15 mouse cellular contexts compared by ENCODE assay signal in genomic region chr4:33465871-33466270, GRCm38 (mm10).
DNase-seq lines count a peak whose midpoint lies in the region; ATAC-seq and TF ChIP-seq lines count a peak whose summit lies in the region.
"Had no signal": no experiment of that assay in that cellular context is flagged by ENCODE, and none has a peak within 500 bp of the region (broad histone marks: within the 10 kb centered on the region; RNA-seq: fewer than 3 reads in every experiment).

No protein-coding gene starts in this region.

- no peak overlapping the region for H3K9ac ChIP-seq in hindbrain, embryonic 15.5 days
- H3K9ac ChIP-seq in hindbrain, embryonic 16.5 days (ENCODE audit: low read depth, low read length) = no peak overlapping the region
- no peak overlapping the region for H3K9ac ChIP-seq in hindbrain, embryonic 14.5 days
- H3K9ac ChIP-seq: embryonic facial prominence, embryonic 15.5 days; hindbrain, embryonic 12.5 days had no signal

- DNase-seq in fibroblast of lung, adult 2 months (ENCODE audit: low read depth) = peak; percentile 25
- peak; percentile 40 for DNase-seq in lung, postnatal 10 days
- DNase-seq in kidney, adult 11 months = no peak
- DNase-seq in hindbrain, embryonic 14.5 days (ENCODE audit: low spot score) = no peak
- no peak for DNase-seq in right cerebral cortex, postnatal 4 days
- DNase-seq: kidney, adult 9 months; left cerebral cortex, postnatal 4 days; right cerebral cortex, postnatal 25 days had no signal

- TF ChIP-seq POLR2A in bone marrow, adult 2 months (IDR thresholded peaks at IDR 0.05; ENCODE audit: borderline replicate concordance, control insufficient read depth, low read depth, low read length) = no peak

- H3K4me3 ChIP-seq in hindbrain, embryonic 15.5 days = no peak overlapping the region
- H3K4me3 ChIP-seq in hindbrain, embryonic 16.5 days (ENCODE audit: low read length) = no peak overlapping the region
- H3K4me3 ChIP-seq in bone marrow, adult 2 months (replicated peaks; ENCODE audit: control insufficient read depth, low read depth, low read length) = no peak overlapping the region
- no peak overlapping the region for H3K4me3 ChIP-seq in hindbrain, embryonic 14.5 days (replicated peaks; ENCODE audit: low read length)
- H3K4me3 ChIP-seq: embryonic facial prominence, embryonic 15.5 days; hindbrain, embryonic 12.5 days; layer of hippocampus, adult 2 months had no signal

- no peaks in the 10 kb centered on the region for H3K4me1 ChIP-seq in hindbrain, embryonic 15.5 days (replicated peaks)
- H3K4me1 ChIP-seq in hindbrain, embryonic 16.5 days (ENCODE audit: control insufficient read depth, insufficient read depth, low read depth, low read length) = no peaks in the 10 kb centered on the region
- H3K4me1 ChIP-seq in bone marrow, adult 2 months (ENCODE audit: control insufficient read depth, insufficient read depth, low read length) = no peaks in the 10 kb centered on the region; the same call in 1 of the 2 replicates
- H3K4me1 ChIP-seq in hindbrain, embryonic 14.5 days (replicated peaks; ENCODE audit: control insufficient read depth, insufficient read depth, low read length) = no peaks in the 10 kb centered on the region
- H3K4me1 ChIP-seq: embryonic facial prominence, embryonic 15.5 days; hindbrain, embryonic 12.5 days had no signal

- ATAC-seq in hindbrain, embryonic 15.5 days (ENCODE audit: low FRiP score, low read depth) = 0 out of 2 replicates have a peak, but pooled peaks have one; percentile 38
- ATAC-seq in hindbrain, embryonic 16.5 days = no peak
- no peak for ATAC-seq in hindbrain, embryonic 14.5 days (ENCODE audit: low FRiP score)
- ATAC-seq: Patski had no signal

- no peak overlapping the region for H3K27ac ChIP-seq in hindbrain, embryonic 15.5 days (replicated peaks)
- no peak overlapping the region for H3K27ac ChIP-seq in hindbrain, embryonic 16.5 days (ENCODE audit: low read depth, low read length)
- H3K27ac ChIP-seq in bone marrow, adult 2 months (ENCODE audit: control insufficient read depth, insufficient read depth, low read depth, low read length, poor library complexity) = peak overlapping the region; percentile 44
- no peak overlapping the region for H3K27ac ChIP-seq in hindbrain, embryonic 14.5 days
- H3K27ac ChIP-seq: embryonic facial prominence, embryonic 15.5 days; hindbrain, embryonic 12.5 days; layer of hippocampus, adult 2 months had no signal

- 95% methylated on average over 3 of the region's 3 CpGs for WGBS in hindbrain, embryonic 15.5 days
- 90% methylated on average over 3 of the region's 3 CpGs for WGBS in hindbrain, embryonic 16.5 days
- 83% methylated on average over 3 of the region's 3 CpGs for WGBS in bone marrow, adult 2 months
- 92% methylated on average over 3 of the region's 3 CpGs for WGBS in hindbrain, embryonic 14.5 days

- H3K27me3 ChIP-seq in hindbrain, embryonic 15.5 days = no peaks in the 10 kb centered on the region
- no peaks in the 10 kb centered on the region for H3K27me3 ChIP-seq in hindbrain, embryonic 16.5 days (replicated peaks; ENCODE audit: control insufficient read depth, insufficient read depth, low read length)
- H3K27me3 ChIP-seq in hindbrain, embryonic 14.5 days (ENCODE audit: control insufficient read depth, insufficient read depth, low read length) = no peaks in the 10 kb centered on the region
- H3K27me3 ChIP-seq: embryonic facial prominence, embryonic 15.5 days; hindbrain, embryonic 12.5 days; Patski had no signal

- H3K4me2 ChIP-seq in hindbrain, embryonic 15.5 days = no peak overlapping the region
- H3K4me2 ChIP-seq in hindbrain, embryonic 16.5 days (ENCODE audit: low read length) = no peak overlapping the region
- no peak overlapping the region for H3K4me2 ChIP-seq in hindbrain, embryonic 14.5 days (replicated peaks)
- H3K4me2 ChIP-seq: embryonic facial prominence, embryonic 15.5 days; hindbrain, embryonic 12.5 days had no signal

- no peak for TF ChIP-seq CTCF in bone marrow, adult 2 months (IDR thresholded peaks at IDR 0.05; ENCODE audit: control insufficient read depth, insufficient read depth, low read length)

- H3K9me3 ChIP-seq in hindbrain, embryonic 15.5 days = no peaks in the 10 kb centered on the region
- no peaks in the 10 kb centered on the region for H3K9me3 ChIP-seq in hindbrain, embryonic 16.5 days (ENCODE audit: control insufficient read depth, low read length)
- H3K9me3 ChIP-seq in hindbrain, embryonic 14.5 days (ENCODE audit: control insufficient read depth, low read length) = no peaks in the 10 kb centered on the region
- H3K9me3 ChIP-seq: embryonic facial prominence, embryonic 15.5 days; hindbrain, embryonic 12.5 days had no signal

- H3K36me3 ChIP-seq in hindbrain, embryonic 15.5 days = no peaks in the 10 kb centered on the region
- H3K36me3 ChIP-seq in hindbrain, embryonic 16.5 days (ENCODE audit: control insufficient read depth, insufficient read depth, low read length) = peaks cover 4% of the 10 kb centered on the region; the same call in 1 of the 2 replicates
- H3K36me3 ChIP-seq in hindbrain, embryonic 14.5 days (replicated peaks; ENCODE audit: control insufficient read depth, insufficient read depth) = no peaks in the 10 kb centered on the region

Comparison
In these comparisons a context has a peak if more than half of its experiments do, and no peak if none do; other contexts are left out.
1. DNase-seq: peak in fibroblast of lung, adult 2 months (single experiment) and lung, postnatal 10 days (single experiment); none in kidney, adult 11 months (single experiment), hindbrain, embryonic 14.5 days (single experiment) and right cerebral cortex, postnatal 4 days (single experiment).